Mouse (Mus musculus) regulatory T cell (primary cell): ENCODE results near the gene Nipsnap2.
"Not testable (repeated sequence)": the region's sequence is repeated elsewhere in the genome, so short reads cannot be mapped to it uniquely, and the experiment has no call there.

ENCODE experiments used
- in situ Hi-C: fragments of 300-600 bp; cut with MboI, MseI; formaldehyde crosslinking; loops from one replicate; pipeline ENCODE4 v1.15.1; 2025; ENCODE audit warnings: high pct_unique_total_duplicates

Gene Nipsnap2

GRCm38 (mm10) chr5:129761865-129762540 lies 37.1 kb downstream of the Nipsnap2 start:
- in situ Hi-C loops = no loop called here

- in situ Hi-C loops = no loop called here
These were observed 45.8 kb downstream of the Nipsnap2 start for GRCm38 (mm10) chr5:129770443-129771355.

GRCm38 (mm10) chr5:129772433-129772832 lies 47.6 kb downstream of the Nipsnap2 start:
- in situ Hi-C loops = no loop called here

- in situ Hi-C loops = not testable (repeated sequence)
These were observed 48.5 kb downstream of the Nipsnap2 start for GRCm38 (mm10) chr5:129773330-129773729.

- in situ Hi-C loops = no loop called here
These were observed 49.8 kb downstream of the Nipsnap2 start for GRCm38 (mm10) chr5:129774661-129775060.

GRCm38 (mm10) chr5:129778348-129778995 lies 53.6 kb downstream of the Nipsnap2 start:
- in situ Hi-C loops = no loop called here

GRCm38 (mm10) chr5:129778996-129779716 lies 54.3 kb downstream of the Nipsnap2 start:
- in situ Hi-C loops = no loop called here

GRCm38 (mm10) chr5:129780131-129780530 lies 55.3 kb downstream of the Nipsnap2 start:
- in situ Hi-C loops = no loop called here

GRCm38 (mm10) chr5:129782211-129782610 lies 57.3 kb downstream of the Nipsnap2 start:
- in situ Hi-C loops = no loop called here

GRCm38 (mm10) chr5:129785235-129785870 lies 60.5 kb downstream of the Nipsnap2 start:
- in situ Hi-C loops = no loop called here

- in situ Hi-C loops = no loop called here
These were observed 61.3 kb downstream of the Nipsnap2 start for GRCm38 (mm10) chr5:129786161-129786560.

GRCm38 (mm10) chr5:129786818-129787790 lies 62.2 kb downstream of the Nipsnap2 start, which contains the start of gene Psph:
Psph (minus strand) TSS chr5:129787449.
- in situ Hi-C loops = no loop called here

GRCm38 (mm10) chr5:129787818-129788593 lies 63.1 kb downstream of the Nipsnap2 start:
- in situ Hi-C loops = no loop called here

- in situ Hi-C loops = loop anchor here (5.0 kb wide), 2 partner anchors 57 to 447 kb away; partner anchors contain the start of gene Sumf2
These were observed 65.7 kb downstream of the Nipsnap2 start for GRCm38 (mm10) chr5:129790591-129790990.
